Mouse (Mus musculus) heart, postnatal 14 days (tissue): ENCODE measurements around the gene Tcl1. TPM values are rescaled to one million over a fixed set of nuclear protein-coding genes. Genes with fewer than 3 reads are reported as not detected.
"Not testable (repeated sequence)": the region's sequence is repeated elsewhere in the genome, so short reads cannot be mapped to it uniquely, and the experiment has no call there.

ENCODE experiments used
- DNase-seq, 2 experiments: peaks; one replicate each; pipeline ENCODE4 v3.0.0; 2021 to 2022
- intact Hi-C: fragments of 180-260 bp; cut with DNase I; formaldehyde crosslinking; loops from one replicate; pipeline ENCODE4 v1.15.1; 2025
- total RNA-seq, 2 experiments: library from RNA; stranded (reverse); gene quantifications; 2 replicates each; pipeline ENCODE4 v1.2.3; 2021

Tcl1 gene
- total RNA-seq, 2 experiments from 2014 or later, result not detected

DNA sequence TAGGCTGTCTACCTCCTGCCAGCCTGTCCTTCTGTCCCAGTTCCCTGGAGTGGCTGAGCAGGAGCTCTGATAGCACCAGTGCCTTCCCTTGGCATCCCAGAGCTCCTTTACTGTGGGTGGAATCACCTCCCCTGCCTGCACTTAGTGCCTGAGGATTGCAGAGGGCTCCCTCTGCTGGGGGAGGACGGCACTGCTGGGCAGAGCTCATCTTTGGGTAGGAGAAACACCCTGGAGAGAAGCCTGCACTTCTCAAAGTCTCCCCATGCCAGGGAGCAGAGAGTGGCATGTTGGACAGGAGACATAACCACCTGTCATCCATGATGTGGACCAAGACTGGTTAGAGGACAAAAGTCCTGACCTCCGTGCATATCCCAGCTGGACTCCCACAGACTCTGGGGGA lies 33.6 kb downstream of the Tcl1 start:
- intact Hi-C loops, result not testable (repeated sequence)
- DNase-seq, result peak in 1 of 2 experiments; percentile 10

DNA sequence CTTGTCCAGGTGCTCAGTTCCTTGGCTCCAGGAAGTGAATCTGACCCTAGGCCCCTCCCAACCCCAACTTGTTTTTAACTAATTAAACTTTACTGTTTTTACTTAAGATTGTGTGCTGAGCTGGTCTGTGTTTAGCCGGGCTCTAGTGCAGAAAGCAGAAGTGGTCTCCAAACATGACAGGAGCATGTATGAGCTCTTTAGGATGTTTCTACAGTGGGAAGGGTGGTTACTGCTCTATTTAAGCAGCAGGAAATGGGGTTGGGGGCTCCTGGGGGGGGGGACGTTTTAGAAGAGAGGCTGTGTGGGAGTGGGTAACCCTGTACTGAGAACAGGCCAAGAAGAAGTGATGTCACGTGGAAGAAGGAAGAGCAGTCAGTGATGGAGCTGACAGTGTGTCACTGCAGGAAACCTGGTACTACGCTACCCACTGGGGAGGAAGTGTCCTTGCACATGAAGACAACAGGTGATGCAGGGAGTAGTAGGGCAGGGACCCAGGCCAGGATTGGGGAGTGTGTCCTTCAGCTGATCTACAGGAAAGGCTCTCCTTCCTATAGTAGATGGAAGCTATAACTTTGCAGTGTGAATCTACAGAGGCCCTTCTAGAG lies 41.5 kb downstream of the Tcl1 start:
- intact Hi-C loops, DNase-seq: not testable (repeated sequence)

DNA sequence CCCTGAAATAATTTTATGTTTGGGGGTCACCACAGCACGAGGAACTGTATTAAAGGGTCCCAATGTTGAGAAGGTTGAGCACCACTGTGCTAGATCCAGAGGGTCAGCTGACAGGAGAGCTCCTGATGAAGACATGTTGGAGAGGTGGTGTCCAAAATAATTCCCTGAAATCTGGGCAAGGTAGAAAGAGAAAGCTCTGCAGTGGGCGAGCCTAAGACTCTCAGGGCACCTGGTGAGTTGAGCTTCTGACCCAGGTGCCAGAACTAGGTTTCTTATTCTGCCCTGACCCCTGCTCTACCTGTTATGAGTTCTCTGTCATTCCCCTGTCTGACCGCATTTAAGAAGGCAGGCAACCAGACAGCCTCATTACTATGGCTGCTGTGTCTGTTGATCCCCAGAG lies 46.5 kb downstream of the Tcl1 start, which contains the start of gene Tcl1b5:
Gene Tcl1b5 (plus strand): TSS at position 301 of the 400 bp plus-strand sequence.
- intact Hi-C loops, result loop anchor here (10.0 kb wide), 1 partner anchor 121 kb away; no protein-coding TSS in a partner anchor
- DNase-seq, result not testable (repeated sequence)

DNA sequence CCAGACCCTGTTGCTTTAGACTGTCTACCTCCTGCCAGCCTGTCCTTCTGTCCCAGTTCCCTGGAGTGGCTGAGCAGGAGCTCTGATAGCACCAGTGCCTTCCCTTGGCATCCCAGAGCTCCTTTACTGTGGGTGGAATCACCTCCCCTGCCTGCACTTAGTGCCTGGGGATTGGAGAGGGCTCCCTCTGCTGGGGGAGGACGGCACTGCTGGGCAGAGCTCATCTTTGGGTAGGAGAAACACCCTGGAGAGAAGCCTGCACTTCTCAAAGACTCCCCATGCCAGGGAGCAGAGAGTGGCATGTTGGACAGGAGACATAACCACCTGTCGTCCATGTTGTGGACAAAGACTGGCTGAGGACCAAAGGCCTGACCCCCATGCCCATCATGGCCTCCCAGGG lies 48.3 kb downstream of the Tcl1 start:
- intact Hi-C loops, result loop anchor here (10.0 kb wide), 1 partner anchor 120 kb away; no protein-coding TSS in a partner anchor
- peak; percentile 48 to 68 for DNase-seq

DNA sequence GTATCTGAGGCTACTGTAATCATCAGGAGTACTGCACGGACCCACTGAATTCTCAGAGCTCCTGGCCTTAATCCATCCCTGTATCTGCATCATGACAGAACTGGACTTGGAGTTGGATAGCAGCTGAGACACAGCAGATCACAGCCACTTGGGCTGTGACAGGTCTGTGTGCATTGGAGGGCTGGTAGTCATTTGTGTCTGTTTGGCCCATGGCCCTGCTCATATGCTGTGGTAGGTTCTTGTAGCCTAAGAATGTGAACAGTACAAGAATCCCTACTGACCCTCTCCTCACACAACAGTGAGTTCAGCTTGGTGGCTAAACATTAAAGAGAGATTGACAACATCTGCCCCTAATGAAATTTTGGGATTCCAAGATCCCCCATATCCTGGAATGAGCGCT lies 49.2 kb downstream of the Tcl1 start:
- intact Hi-C loops, result loop anchor here (10.0 kb wide), 1 partner anchor 119 kb away; no protein-coding TSS in a partner anchor
- DNase-seq, result no peak

Other genes starting within 250 kb of the Tcl1 start
- 1 to 10 TPM; 5.2 to 6.1 TPM for gene Syne3, start 213.0 kb downstream of the Tcl1 start, total RNA-seq
- 10 to 100 TPM; 90.2 to 91.5 TPM for gene Glrx5, start 190.1 kb downstream of the Tcl1 start, total RNA-seq
- not detected for gene Tcl1b2, start 76.8 kb downstream of the Tcl1 start, total RNA-seq
- gene Tcl1b1, start 63.1 kb downstream of the Tcl1 start, total RNA-seq, result not detected
- not detected for gene Tcl1b5, start 46.4 kb downstream of the Tcl1 start, total RNA-seq
- not detected for gene Tcl1b3, start 31.8 kb downstream of the Tcl1 start, total RNA-seq
- gene Tcl1b4, start 20.8 kb downstream of the Tcl1 start, total RNA-seq, result not detected
- not detected for gene Tunar, start 111.1 kb upstream of the Tcl1 start, total RNA-seq
- under 1 TPM; 0.44 to 0.55 TPM for gene D430019H16Rik, start 231.1 kb upstream of the Tcl1 start, total RNA-seq